Mouse (Mus musculus): ENCODE data around the gene Sbk3.

GRCm38 (mm10) chr7:5014251-5015117 lies 43.5 kb upstream of the Sbk3 start, which contains the start of the genes Zfp524 and Fiz1:
- TF ChIP-seq POLR2A (IDR thresholded peaks at IDR 0.05; ENCODE audit: low read depth, low read length) (peak; percentile 12; the same call in 1 of the 2 replicates), CTCF (IDR thresholded peaks at IDR 0.05; ENCODE audit: borderline replicate concordance, insufficient read depth, low read length) (no peak)
